Mouse (Mus musculus) cerebellum, adult 18-20 months (tissue): ENCODE measurements around the gene Ube2v1.
"Not testable (repeated sequence)": the region's sequence is repeated elsewhere in the genome, so short reads cannot be mapped to it uniquely, and the experiment has no call there.

Source experiments
- DNase-seq, 2 experiments: peaks; one replicate each; pipeline ENCODE4 v3.0.0; 2021

The Ube2v1 gene

DNA sequence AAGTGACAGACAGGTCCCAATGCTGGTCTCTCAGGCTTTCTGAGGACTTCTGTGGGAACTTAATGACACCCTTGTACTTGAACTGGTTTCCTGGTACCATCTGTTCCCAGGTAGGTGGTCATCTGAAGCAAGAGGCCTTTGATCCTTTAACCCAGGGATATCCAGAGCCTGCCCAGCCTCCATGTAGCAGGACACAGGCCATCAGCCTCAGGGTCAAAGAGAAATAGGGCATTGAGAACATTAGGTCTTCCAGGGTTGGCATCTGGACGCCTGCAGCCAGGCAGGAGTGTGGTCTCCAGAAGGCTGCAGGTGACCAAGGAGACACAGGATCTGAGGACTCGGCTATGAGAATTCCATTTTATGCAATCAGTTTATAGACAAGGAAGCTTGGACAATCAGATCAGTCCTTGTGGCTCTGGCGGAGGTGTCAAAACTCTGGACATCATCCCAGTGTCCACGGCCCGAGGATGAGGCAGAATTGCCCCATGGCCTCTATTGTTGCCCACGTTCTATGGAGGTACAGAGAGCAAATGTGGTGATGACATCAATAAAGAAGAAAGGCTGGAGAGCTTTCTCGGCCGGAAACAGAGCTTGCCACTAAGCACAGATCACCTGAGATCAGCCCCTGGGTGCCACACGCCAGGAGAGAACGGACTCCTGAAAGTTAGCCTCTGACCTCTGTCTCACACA lies 23.2 kb upstream of the Ube2v1 start:
- DNase-seq, result no peak

DNA sequence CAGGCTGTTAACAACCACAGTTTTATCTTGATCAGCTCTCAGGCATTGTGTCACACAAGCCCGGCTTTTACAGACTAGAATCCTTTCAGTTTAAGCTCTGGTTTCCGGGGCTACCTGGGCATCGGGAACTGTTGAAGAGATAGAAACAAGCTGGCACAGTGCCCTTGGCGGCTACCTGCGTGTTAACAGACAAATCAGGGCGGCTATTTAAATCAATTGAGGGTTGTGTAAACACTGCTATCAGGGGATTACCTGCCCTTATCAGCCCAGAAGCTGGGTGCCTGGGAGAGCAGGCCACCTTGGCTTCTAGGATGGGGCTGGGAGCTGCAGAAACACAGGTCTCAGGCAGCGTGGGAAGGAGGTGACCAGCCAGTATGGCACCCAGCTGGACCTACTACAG lies 20.8 kb upstream of the Ube2v1 start:
- DNase-seq, result no peak

DNA sequence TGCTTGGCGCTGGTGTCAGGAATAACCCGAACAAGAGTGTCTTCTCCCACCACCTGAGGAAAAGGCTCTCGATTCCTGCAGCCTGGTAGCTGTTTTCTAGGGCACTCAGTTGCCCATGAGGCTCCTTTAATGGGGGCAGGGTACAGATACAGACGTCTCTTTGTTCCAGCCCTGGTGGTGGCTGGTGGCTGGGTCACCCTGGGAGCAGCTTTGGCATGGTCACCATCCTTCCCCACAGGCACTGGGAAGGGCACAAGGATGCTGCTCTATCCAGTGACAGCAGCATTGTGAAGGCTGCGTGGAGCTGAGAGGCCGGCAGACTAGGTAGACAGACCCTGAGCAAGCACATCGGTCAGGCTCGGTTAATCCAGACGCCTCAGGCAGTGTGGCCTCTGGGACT lies 19.7 kb upstream of the Ube2v1 start:
- no peak for DNase-seq

DNA sequence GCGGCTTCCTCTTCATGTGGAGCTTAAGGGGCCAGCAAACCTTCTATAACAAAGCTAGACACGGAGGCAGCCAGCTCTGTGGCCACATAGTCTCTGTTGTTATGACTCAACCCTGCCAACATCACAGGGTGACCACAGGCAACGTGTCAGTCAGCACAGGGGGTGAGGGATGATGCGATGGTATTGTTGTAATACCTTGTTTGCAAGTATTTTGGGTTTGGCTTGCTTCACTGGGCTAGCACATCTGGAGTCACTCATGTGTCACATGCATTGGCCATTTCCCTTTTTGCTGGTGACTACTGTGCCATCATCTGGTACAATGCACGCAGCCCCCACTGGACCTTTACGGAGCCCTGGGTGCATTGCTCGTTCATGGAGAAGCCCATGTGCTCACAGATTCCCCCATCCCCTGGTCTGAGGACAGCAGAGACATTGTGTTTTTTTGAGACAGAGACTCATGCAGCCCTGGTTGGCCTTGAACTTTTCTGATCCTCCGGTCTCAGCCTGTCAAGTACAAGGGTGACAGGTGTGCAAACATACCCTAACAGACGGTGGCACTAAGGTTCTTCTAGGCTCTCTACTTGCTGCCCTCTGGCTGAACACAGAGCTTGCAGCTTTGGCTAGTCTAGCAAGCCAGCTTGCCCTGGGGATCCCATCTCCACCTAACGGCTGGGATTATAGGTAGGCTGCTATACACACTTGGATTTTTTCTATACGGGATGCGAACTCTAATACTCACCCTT lies 17.6 kb upstream of the Ube2v1 start:
- no peak for DNase-seq

DNA sequence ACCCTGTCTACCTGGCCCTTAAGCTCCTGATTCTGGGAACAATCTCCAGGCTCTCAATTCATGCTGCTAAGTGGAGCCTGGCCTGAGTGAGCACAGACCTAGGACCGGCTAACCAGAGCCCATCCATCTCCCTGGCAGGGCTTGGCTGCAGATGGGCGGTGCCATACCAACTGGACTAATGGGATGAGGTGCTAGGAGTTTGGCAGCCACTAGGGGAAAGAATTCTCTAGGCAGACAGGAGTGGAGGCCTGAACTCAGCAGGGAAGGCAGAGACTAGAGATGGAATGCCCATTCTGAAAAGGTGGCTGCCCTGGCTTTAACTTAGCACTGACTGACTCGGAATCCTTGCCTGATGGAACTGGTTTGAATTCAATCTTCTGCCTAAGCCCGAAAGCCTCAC lies 14.5 kb upstream of the Ube2v1 start:
- DNase-seq, result no peak

DNA sequence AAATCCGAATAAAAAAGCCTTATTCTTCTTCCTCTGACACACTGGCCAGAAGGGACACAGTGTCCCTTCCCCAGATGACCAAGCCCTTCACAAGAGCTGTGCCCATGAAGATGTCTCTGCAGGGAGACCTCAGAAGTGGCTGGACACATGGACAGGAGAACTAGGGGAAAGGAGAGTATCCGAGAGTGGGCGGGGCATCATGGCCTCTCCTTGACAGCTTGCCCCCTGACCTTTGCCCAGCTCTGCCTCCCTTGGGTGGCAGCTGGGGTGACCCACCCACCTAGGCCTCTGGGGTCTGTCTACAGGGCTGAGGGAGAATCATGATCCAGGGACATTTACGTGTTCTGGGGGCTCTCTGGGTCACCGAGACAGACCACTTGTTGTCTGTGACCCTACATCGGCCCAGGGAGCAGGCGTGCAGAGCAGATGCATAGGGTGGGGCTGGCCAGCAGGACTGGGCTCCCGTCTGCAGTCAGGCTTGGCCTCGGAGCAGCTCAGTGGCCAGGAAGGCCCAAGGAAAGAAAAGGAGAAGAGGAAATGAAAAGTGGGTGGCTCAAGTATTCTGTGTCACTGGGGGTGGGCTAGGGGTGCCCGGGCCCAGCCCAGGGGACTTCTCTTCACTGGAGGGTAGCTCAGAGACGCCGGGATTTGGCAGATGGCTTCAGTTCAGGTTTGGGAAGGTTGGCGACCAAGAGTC lies 11.6 kb upstream of the Ube2v1 start:
- DNase-seq, result not testable (repeated sequence)

DNA sequence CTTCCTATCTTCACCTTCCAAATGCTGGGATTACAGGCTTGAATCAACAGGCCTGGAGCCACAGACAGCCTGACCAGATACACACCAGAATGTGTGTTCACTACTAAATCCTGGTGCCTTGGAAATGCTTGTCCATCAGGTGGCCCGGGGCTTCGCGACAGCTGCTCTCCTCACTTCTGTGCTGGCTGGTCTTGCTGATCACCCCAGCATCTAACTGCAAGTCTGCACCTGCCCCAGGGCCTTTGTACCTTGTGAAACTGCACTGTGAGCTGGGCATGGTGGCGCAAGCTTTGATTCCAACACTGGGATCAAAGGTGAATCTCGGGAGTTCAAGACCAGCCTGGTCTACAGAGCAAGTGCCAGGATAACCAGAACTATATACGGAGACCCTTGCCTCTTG lies 10.3 kb upstream of the Ube2v1 start:
- no peak for DNase-seq

DNA sequence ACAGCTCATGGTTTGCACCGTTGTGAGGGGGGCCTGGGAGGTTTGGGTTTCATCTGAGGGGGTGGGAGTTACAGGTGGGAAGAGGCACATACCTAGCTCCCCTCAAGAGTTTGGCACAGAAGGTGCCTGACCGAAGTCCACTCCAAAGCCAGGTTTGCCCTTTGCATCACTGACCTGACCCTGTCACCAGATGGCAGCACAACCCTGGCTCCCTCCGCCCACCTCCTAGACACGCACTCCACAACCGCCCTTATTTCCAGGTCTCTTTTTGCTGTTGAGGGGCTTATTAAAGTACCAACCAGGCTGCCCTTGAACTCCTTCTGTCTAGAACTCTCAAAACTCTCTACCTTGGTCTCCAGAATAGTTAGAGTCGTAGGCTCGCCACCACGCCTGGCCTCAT lies 9.4 kb upstream of the Ube2v1 start:
- DNase-seq, result peak in 1 of 2 experiments; percentile 31

DNA sequence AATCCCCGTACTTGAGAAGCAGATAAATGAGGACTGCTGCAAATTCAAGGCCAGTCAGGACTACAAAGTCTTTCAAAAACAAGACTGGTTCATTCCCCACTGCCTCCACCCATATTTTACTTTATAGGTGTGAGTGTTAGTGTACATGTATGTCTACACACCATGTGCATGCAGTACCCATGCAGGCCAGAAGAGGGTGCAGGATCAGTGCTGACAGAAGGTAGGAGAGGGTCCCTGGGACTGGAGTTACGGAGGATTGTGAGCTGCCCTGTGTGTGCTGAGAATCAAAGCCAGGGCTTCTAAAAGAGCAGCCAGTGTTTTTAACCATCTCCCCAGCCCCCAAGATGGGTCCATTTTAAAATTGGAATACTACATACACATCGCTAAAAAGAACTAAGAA lies 8.4 kb upstream of the Ube2v1 start:
- DNase-seq, result no peak

DNA sequence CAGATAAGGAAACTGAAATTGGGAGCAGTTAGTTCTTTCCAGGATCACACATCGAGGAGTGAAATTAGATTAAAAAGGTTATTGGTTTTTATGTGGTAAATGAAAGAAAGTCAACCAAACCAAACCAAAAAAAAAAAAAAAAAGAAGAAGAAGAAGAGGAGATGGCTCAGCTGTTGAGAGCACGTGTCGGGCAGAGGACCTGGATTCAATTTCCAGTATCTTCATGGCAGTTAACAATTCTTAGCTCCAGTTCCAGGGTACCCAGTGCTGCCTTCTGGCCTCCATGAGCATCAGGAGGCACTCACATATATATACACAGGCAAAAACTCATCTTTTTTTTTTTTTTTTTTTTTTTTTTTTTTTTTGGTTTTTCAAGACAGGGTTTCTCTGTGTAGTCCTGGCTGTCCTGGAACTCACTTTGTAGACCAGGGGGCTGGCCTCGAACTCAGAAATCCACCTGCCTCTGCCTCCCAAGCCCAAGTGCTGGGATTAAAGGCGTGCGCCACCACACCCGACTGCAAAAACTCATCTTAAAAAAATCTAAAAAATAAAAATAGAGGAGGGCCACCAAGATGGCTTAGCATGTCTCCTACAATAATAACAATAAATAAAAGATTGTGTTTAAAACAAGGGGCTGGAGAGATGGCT lies 3.1 kb upstream of the Ube2v1 start:
- no peak for DNase-seq

DNA sequence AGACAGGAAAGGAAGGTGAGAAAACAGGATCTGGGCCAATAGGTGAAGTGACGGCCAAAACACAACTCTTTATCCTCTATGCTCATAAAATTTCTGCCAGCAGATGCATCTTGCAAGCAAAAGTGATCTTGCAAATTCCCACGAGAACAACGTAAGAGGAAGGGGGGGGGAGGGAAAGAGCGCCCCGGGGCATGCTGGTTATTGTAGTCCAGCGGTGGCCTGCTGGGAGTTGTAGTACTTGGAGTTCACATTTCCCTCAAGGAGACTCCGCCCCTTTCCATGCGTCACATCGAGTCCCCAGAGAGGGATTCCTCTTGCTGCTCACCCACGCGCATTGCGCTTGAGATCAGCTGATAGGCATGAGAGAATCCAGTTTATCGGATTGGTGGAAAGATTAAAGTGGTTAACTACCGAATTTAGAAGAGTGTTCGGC lies 2.5 kb upstream of the Ube2v1 start:
- DNase-seq, result peak; percentile 95 to 98

DNA sequence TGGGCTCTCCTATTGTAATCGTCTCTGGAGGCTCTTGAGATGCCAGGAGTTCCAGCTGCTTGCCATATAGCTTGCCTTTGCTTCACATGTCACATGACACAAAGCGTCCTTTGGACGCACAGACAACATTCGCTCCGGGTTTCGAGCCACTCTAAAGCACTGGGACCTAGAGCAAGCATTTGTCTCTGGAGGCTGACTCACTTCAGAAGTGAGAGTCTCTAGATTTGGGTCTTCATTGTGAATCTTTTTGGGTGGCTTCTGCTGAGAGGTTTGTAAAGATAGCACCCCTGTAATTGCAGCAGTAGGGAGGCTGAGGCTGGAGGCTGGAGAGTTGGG lies 1.6 kb upstream of the Ube2v1 start:
- no peak for DNase-seq

DNA sequence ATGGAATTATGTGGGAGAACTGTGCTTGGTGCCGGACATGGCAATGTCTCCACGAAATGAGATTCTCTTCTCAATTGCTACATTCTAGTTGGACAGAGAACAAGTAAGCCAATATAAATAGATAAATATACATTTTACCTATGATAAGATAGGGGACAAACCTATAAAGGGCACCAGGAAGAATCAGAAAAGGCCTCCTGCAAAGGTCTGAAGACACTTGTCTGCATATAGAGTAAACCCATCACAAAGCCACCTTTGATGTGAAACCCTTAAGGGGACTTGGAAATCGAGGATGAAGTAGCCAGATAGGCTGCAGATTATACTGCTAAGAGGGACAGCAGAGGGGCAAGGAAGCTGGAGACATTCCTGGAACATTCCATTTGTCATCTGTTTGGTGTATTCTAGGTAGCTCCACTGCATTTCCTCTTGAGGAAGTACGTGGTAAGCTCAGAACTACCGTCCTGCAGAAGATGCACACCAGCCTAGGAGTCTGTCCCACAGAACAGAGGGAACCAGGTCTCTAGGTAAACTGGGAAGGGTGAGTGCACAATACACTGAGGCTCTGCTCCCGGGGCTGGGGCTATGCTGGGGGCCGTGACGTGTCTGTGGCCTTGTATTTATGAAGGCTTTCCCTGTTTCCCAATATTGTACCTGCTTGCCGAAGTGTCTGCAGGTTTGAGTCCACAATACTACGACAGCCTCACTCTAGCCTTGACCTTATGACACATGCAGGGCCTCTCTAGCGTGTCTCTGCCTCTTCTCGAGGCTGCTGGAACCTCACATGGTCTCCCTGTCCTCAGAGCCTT lies 1.0 kb upstream of the Ube2v1 start:
- DNase-seq, result peak in 1 of 2 experiments; percentile 28

DNA sequence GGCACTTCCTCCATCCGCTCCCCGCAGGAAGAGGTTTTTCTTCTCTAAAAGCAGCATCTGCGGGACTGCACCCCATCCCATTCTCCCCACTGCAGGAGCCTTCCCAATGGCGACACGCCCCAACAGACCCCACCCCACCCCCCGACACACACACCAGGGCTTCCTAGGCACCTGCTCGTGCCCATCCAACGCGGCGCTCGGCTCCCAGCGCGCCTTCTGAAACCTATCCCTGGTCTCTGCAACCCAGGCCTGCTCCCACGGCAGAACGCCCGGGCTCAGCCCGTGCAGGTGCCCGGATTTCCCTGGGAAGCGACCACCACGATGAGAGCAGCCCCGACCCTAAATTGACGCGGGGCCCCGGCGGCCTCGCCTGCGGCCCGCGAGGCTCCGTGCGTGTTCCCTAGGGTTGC lies 709 bp downstream of the Ube2v1 start:
- DNase-seq, result peak in 1 of 2 experiments; percentile 32

DNA sequence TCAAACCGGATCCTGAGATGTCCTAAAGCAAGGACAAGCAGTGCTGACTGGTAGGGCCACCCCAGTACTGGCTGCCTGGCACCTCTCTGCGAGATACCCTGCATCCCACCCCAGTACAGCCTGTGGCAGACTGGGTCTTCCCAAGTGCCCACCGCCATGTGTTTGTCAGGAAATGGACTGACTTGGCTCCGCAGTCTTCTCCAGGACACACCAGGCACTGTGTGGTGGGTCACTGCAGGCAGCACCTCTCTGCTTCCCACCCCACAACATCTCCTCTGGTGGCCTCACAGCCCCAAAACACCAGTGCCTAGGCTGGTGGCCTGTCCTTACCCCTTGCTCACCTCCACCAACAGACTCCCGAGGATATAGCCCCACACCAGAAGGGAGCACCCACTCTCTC lies 1.5 kb downstream of the Ube2v1 start:
- DNase-seq, result peak in 1 of 2 experiments; percentile 25

DNA sequence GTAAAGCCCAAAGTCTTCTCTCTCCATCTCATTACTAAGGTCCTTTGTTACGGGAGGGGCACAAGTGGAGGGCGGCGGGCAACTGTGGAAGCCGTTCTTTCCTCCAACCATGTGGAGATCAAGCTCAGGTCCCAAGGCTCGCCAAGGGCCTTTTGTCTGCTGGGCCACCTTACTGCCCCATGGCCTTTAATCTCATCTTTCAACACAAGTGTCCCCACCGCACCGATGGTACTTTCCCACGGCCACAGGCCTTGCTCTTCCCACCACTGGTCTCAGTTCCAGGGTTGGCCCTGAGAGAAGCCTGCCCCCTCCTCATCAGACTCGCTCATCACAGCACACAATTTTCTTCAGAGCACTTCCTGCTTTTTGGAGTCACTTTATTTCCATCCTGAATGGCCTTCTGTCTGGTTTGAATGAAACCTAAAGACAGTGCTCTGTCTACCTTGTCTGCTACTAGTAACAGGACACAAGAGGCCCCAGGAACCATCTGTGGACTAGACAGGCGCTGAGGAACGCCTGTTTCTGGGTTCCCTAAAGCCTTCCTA lies 2.2 kb downstream of the Ube2v1 start:
- DNase-seq, result no peak

DNA sequence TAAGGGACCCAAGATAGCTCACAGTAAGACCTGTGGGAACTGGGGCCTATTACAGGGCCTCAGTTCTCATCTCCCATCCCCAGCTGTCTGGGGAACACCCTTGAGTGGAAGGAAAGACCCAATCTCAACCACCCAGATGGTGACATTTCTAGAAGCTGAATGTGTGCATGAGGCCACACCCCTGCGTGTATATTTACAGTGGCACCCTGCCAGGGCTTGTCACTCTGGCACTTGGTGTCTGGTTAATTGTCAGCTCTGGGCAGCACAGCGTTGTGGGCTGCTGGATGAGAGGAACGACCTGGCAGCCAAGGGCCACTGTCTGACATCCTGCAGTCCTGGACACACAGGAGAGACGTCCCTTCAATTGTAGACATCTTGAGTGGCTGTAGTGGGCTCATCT lies 3.0 kb downstream of the Ube2v1 start:
- peak; percentile 28 to 42 for DNase-seq

DNA sequence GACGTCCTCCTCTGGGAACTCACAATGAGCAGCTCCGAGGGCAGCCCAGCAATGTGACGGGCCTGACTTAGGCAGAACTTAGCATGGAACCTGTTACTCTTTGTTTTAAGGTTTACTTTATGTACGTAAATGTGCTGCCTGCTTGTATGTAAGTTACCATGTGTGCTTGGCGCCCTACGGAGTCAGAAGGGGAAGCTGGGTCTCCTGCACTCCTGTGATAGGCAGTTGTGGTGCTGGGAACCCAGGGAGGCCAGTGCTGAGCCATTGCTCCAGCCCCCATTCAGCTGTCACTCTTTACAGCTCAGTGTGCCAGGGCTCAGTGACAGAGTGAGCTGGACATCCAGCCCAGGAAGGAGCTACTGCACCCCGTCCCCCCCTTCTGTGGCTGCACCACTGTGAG lies 4.9 kb downstream of the Ube2v1 start:
- no peak for DNase-seq

DNA sequence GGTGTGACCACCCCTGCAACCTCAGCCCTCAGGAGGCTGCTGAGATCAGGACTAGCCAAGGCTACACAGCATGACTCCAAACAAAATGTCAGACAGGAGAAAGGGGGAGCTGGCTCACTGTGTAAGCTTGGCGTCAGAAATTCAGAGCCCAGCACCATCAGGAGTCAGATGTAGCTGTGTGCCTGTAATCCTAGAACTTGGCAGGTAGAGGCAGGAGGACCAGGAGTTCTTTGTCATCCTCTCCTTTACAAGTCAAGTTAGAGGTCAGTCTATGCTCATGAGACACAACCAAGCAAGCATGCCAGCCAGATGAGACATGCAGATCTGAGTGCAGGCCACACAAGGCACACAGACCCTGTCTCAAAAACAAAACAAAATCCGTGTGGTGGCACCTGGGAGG lies 6.2 kb downstream of the Ube2v1 start:
- no peak for DNase-seq

DNA sequence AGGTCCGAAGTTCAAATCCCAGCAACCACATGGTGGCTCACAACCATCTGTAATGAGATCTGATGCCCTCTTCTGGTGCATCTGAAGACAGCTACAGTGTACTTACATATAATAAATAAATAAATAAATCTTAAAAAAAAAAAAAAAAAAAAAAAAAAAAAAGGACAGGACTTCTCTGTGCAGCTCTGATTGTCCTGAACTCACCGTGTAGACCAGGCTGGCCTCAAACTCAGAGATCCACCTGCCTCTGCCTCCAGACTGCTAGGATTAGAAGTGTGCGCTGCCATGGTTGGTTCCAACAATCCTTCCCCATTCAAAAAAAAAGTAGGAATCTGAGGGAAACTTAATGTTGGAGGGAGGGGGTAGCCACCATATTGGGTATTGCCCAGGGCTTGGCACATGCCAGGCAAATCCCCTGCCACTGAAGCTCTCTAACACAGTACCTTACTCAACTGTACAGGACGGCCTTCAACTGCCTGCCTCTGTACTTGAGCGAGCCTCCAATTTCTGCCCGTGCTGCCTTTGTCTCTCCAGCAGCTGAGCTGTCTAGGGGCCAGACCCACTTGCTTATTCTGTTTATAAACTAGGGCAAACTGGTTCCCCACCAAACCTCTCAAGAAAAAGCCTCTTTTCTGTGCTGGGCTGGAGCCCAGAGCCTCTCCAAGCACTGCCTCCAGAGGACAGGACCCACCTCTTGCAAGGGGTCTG lies 7.4 kb downstream of the Ube2v1 start:
- no peak for DNase-seq

DNA sequence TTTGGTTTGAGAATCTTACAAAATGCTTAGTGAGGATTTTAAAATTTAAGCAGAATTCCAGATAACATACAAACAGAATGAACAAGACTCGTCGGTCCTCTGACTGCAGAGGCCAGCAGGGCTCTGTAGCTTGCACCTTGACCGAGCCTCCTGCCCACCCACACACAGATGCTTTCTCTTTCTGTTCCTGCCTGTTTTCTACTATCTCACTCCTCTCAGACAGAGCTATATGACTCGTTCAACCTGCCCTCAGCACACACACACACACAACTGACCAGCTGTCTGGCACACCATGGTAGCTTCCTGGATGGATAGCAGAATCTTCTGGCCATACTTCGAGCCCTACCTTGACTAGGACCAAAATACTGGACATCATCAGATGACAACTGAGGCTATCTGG lies 8.9 kb downstream of the Ube2v1 start:
- DNase-seq, result peak in 1 of 2 experiments; percentile 26

DNA sequence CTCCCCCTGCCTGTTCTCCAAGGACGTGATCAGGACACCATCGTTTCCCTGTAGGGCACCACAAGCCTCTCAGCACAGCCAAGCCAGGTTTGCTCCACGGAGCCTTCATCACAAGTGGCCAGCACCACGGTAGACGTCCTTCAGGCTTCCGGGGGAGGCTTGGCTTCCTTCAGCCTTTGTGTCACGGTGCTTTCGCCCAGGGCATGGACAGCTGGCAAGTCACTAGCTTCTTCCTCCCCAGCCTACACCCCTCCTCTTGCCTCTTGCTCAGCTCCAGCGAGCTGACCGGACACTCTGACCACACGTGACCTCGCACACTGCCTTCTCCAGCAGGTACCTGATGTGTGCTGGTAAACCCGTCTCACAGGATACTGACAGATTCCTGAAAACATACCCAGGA lies 9.5 kb downstream of the Ube2v1 start:
- DNase-seq, result peak; percentile 49 to 57
